Mouse (Mus musculus): ENCODE results near the gene Evpl. TPM values are rescaled to one million over a fixed set of nuclear protein-coding genes. Genes with fewer than 3 reads are reported as not detected.
A peak's percentile ranks its signal among the peaks of the same experiment; 100 is the strongest.

Evpl gene
- total RNA-seq, 2 experiments from 2014 or later, result 0.14 TPM; not detected in 1

GRCm38 (mm10) chr11:116250898-116251297 is 13.0 kb upstream of the Evpl start:
- no peak overlapping the region for H3K27ac ChIP-seq

DNA sequence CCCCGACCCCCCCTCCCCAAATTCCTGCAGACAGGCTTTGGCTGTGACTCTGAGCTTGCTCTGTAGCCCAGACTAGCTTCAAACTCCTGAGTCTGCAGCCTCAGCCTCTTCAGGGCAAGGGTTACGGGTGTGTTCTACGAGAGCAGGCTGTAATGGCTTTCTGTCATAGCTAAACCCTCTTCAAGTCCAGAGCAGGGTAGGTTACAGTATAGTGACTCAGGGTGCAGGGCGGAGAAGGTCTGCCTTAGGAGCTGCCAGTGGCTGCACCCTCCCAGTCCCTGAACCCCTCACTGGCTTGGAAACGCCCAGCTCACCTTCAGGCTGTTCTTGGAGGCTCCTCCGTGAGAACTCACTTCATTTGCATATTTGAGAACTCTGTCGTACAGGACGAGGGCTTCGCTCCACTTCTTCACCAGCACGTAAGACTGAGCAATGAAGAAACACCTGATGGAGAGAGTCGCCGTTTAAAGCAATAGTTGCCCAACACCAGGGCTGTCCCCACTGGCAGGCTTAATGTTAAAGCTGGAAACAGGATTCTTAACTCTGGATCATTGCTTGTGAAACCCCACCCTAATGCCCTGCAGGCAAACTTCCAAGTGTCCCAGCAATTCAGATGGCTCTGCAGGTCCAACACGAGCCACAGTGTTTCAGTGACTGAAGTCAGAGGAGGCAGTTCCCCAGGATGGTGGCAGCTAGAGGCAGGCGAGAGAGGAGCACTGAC is 9.8 kb upstream of the Evpl start:
- no peak for DNase-seq
- no peak for TF ChIP-seq CTCF (IDR thresholded peaks at IDR 0.05)
- Histone ChIP-seq H3K27ac (no peak overlapping the region), H3K4me3 (no peak overlapping the region)
- intact Hi-C loops (cut with DNase I), result no loop called here

More at GRCm38 (mm10) chr11:116250898-116251297, 13.0 kb upstream of the Evpl start:
- no peak for DNase-seq
- intact Hi-C loops (cut with DNase I), result no loop called here
- no peak overlapping the region for H3K4me3 ChIP-seq
- TF ChIP-seq CTCF (IDR thresholded peaks at IDR 0.05), result no peak

DNA sequence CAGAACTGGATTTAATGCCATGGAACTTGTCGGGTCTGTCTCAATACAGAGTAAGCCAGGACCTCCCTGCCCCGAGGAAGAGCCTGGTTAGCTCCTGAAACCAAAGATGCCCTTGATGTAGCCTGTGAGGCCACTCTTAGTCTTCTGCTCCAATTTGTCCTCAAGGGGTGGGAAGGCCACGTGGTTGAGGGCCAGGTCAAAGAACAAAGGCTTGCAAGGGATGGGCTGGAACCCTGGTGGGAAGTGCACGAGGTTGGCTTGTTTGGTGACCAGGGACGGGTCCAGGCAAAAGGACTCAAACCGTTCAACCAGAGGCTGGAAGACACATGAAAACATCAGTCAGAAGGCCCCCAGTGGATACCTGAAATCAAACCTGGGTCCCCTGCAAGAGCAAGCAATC is 7.7 kb upstream of the Evpl start:
- intact Hi-C loops (cut with DNase I), result no loop called here
- Histone ChIP-seq H3K27ac (no peak overlapping the region), H3K4me3 (no peak overlapping the region)
- TF ChIP-seq CTCF (IDR thresholded peaks at IDR 0.05), result no peak
- DNase-seq, result no peak

DNA sequence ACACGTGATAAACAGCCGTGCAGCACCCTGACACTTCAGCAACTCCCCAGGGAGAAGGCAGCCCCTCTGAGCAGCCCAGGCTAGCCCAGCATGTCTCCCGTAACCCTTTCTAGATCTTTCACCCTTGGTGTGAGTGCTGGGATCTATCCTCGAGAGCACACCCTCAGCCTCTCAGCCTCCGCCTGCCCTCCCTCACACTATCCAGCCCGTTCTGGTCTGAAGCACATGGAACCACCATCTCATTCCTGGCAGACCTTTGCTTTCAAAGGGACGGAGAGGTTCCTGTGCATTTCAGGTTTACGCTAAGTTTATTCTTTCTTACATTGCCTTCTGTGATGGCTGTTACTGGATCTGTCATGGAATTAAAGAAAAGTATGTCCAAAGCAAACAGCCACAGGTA is 6.7 kb upstream of the Evpl start:
- no peak overlapping the region for H3K27ac ChIP-seq
- TF ChIP-seq CTCF (IDR thresholded peaks at IDR 0.05), result no peak
- intact Hi-C loops (cut with DNase I), result no loop called here
- no peak for DNase-seq
- H3K4me3 ChIP-seq, result no peak overlapping the region

DNA sequence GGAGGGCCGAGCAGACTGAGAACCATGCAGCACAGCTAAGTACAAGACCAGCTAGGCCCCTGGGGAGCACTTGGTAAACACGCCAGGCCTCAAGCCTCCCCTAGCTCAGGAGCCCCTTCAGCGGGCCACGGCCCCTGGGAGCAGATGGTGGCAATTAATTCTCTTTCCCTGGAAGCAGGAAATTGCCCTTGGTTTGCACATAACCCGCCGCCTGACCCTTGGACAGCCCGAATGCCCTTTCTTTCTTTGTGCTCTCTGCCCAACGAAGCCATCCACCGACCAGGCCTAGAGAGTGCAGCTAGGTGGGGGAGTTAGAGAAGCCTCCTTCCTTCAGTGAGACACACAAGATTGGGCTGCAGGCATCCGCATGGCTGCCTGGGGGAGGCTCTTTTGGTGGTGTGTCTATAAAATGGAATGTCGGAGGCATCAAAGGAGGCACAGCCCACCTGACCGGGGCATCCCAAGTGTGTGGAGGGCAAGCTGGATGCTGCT is 3.9 kb upstream of the Evpl start:
- intact Hi-C loops (cut with DNase I), result no loop called here
- no peak for DNase-seq
- TF ChIP-seq CTCF (IDR thresholded peaks at IDR 0.05), result no peak
- Histone ChIP-seq H3K4me3 (no peak overlapping the region), H3K27ac (no peak overlapping the region)

DNA sequence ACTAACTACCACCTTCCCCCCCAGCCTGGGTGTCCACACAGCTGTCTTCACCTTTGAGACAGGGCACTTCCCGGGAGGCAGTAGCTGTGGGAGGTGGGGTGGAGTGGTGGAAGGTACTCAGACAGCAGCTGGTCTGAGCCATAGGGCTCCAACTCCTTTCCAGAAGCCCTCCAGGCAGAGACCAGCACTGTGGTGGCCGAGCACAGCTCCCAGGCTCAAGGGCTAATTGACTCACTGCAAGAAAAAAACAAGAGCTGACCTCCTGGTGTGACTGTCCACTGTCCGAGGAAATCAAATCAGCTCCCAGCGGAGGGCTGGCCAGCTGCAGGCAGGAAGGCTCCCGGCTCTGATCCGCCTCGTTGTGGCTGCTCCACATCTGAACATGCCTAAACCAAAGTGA is 1.9 kb upstream of the Evpl start:
- no peak for TF ChIP-seq CTCF (IDR thresholded peaks at IDR 0.05)
- H3K27ac ChIP-seq, result no peak overlapping the region
- H3K4me3 ChIP-seq, result no peak overlapping the region
- intact Hi-C loops (cut with DNase I), result no loop called here
- no peak for DNase-seq

- no peak for DNase-seq
- H3K27ac ChIP-seq, result no peak overlapping the region
- TF ChIP-seq CTCF (IDR thresholded peaks at IDR 0.05), result no peak
- H3K4me3 ChIP-seq, result no peak overlapping the region
- intact Hi-C loops (cut with DNase I), result no loop called here
Measured at GRCm38 (mm10) chr11:116234901-116235300, 3.0 kb downstream of the Evpl start.

DNA sequence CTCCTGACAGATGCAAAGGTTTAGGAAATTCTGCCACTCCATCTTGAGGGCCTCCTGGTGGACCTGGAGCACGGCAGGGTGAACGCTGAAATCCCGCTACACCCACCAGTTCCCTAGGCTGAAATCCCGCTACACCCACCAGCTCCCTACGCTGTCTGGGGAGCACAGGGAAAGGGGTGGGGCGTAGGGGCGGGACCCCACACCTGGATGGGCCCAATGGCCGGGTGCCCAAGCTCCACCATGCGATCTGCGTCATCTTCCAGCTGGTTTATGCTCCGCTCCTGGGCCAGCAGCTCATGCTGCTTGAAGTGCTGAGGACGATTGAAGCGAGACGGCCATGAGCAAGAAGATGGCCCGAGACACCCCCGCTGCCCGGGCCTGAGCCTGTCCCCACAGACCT is 5.5 kb downstream of the Evpl start:
- no peak for DNase-seq
- no peak for TF ChIP-seq CTCF (IDR thresholded peaks at IDR 0.05)
- intact Hi-C loops (cut with DNase I), result no loop called here
- Histone ChIP-seq H3K27ac (no peak overlapping the region), H3K4me3 (no peak overlapping the region)

DNA sequence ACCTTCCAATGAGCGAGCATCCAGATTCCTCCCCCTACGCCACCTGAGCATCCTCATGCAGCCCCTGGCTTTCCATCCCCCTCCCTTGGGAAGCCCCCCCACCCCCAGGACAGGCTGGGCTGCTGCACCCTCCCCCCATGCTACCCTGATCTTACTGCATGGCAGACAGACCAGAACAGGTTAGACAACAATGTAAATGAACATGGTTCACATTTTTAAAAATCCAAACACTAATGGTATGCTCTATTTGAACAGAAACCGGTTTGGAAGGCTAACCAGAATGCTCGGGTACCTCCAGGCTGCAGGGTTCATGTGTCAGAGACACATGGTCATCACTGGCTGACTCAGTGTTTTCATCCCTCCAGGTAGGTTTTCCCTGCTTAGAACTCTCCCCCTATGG is 9.2 kb downstream of the Evpl start:
- Histone ChIP-seq H3K27ac (no peak overlapping the region), H3K4me3 (no peak overlapping the region)
- intact Hi-C loops (cut with DNase I), result loop anchor here (5.0 kb wide), 1 partner anchor 219 kb away; no protein-coding TSS in a partner anchor
- DNase-seq, result no peak
- TF ChIP-seq CTCF (IDR thresholded peaks at IDR 0.05), result no peak

DNA sequence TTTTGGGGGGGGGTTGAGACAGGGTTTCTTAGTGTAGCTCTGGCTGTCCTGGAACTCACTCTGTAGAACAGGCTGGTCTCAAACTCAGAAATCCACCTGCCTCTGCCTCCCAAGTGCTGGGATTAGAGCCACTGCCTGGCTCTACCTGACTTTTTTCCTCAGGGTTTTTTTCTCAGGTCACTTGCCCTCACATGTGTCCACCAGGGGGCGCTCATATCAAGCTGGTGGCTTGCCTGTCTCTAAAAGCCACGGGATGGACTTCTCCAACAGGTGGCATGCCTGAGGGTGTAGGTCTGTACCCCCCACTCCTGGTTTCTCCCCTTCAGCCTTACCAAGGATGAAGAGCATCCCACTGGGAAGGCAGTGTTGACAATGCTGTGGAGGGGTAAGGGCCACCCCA is 11.5 kb downstream of the Evpl start:
- intact Hi-C loops (cut with DNase I), result loop anchor here (1.0 to 5.0 kb wide), 3 partner anchors 68 to 238 kb away; no protein-coding TSS in a partner anchor
- Histone ChIP-seq H3K27ac (no peak overlapping the region), H3K4me3 (no peak overlapping the region)
- peak; percentile 88 for DNase-seq
- TF ChIP-seq CTCF (IDR thresholded peaks at IDR 0.05), result peak; percentile 96

DNA sequence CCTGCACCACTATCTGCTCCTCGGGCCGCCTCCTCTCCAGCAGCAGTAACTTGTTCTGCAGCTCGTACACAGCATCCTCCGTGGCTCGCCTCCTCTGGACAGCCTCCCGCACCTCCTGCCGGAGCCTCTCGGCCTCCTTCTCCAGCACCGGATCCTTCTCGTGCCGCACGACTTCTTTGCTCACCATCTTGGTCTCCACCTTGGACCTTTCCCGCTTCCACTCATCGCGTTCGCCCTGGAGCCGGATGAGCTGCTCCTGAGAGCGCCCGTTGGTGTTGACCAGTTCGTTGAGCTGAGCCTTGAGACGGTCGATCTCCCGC is 15.2 kb downstream of the Evpl start:
- H3K27ac ChIP-seq, result no peak overlapping the region
- intact Hi-C loops (cut with DNase I), result loop anchor here (5.0 kb wide), 1 partner anchor 135 kb away; the partner anchor contains the start of gene Wbp2
- H3K4me3 ChIP-seq, result peak overlapping the region; percentile 68

GRCm38 (mm10) chr11:116221931-116222739 is 15.7 kb downstream of the Evpl start:
- peak; percentile 50 for DNase-seq
- TF ChIP-seq CTCF (IDR thresholded peaks at IDR 0.05), result peak; percentile 16; the same call in 1 of the 2 replicates
- intact Hi-C loops (cut with DNase I), result loop anchor here (5.0 kb wide), 1 partner anchor 135 kb away; the partner anchor contains the start of gene Wbp2
- Histone ChIP-seq H3K4me3 (peak overlapping the region; percentile 68), H3K27ac (no peak overlapping the region)

More for the DNA sequence above, 15.2 kb downstream of the Evpl start:
- no peak for DNase-seq
- TF ChIP-seq CTCF (IDR thresholded peaks at IDR 0.05), result no peak

GRCm38 (mm10) chr11:116219885-116220284 is 18.0 kb downstream of the Evpl start:
- H3K4me3 ChIP-seq, result no peak overlapping the region
- intact Hi-C loops (cut with DNase I), result loop anchor here (5.0 kb wide), 1 partner anchor 133 kb away; the partner anchor contains the start of gene Wbp2
- DNase-seq, result peak; percentile 72
- H3K27ac ChIP-seq, result no peak overlapping the region
- TF ChIP-seq CTCF (IDR thresholded peaks at IDR 0.05), result peak; percentile 83
